Mouse (Mus musculus) forebrain, embryonic 13.5 days (tissue): ENCODE results near the gene Chka. TPM values are rescaled to one million over a fixed set of nuclear protein-coding genes. Genes with fewer than 3 reads are reported as not detected.

Experiments
- polyA plus RNA-seq: library from polyadenylated mRNA; unstranded; fragments of >200 nt; fragmentation: Nextera tagmentation; extraction: Ambion mirVana; gene quantifications from 2 replicates; pipeline ENCODE4 v1.2.1, GENCODE M21; 2015

Chka gene
- polyA plus RNA-seq, 1 experiment from 2014 or later = 54.8 TPM

Other genes starting within 250 kb of the Chka start
- gene Lrp5, start 165.2 kb upstream of the Chka start, polyA plus RNA-seq = 2.0 and 2.2 TPM in 2 replicates
- 27.8 and 32.6 TPM in 2 replicates for gene 1810055G02Rik, start 143.5 kb upstream of the Chka start, polyA plus RNA-seq
- gene Kmt5b, start 84.4 kb upstream of the Chka start, polyA plus RNA-seq = 43.3 and 52.7 TPM in 2 replicates
- 10.4 and 11.3 TPM in 2 replicates for gene Tcirg1, start 55.4 kb downstream of the Chka start, polyA plus RNA-seq
- 197 and 208 TPM in 2 replicates for gene Ndufs8, start 61.0 kb downstream of the Chka start, polyA plus RNA-seq
- gene Aldh3b1, start 78.0 kb downstream of the Chka start, polyA plus RNA-seq = 1.1 TPM in 2 replicates
- 3.8 and 5.3 TPM in 2 replicates for gene Unc93b1, start 83.4 kb downstream of the Chka start, polyA plus RNA-seq
- not detected in 2 replicates for gene Aldh3b3, start 106.9 kb downstream of the Chka start, polyA plus RNA-seq
- gene Aldh3b2, start 120.6 kb downstream of the Chka start, polyA plus RNA-seq = 0.15 TPM in 1 of 2 replicates, not detected in the other
- 0.68 and 1.4 TPM in 2 replicates for gene Acy3, start 134.8 kb downstream of the Chka start, polyA plus RNA-seq
- not detected in 2 replicates for gene Tbx10, start 141.0 kb downstream of the Chka start, polyA plus RNA-seq
- 25.8 and 28.2 TPM in 2 replicates for gene Nudt8, start 148.8 kb downstream of the Chka start, polyA plus RNA-seq
- gene Gm49405, start 148.9 kb downstream of the Chka start, polyA plus RNA-seq = 5.4 and 5.7 TPM in 2 replicates
- gene Doc2g, start 151.5 kb downstream of the Chka start, polyA plus RNA-seq = 5.5 and 5.7 TPM in 2 replicates
- gene Ndufv1, start 161.0 kb downstream of the Chka start, polyA plus RNA-seq = 202 and 216 TPM in 2 replicates
- gene Gstp1, start 186.2 kb downstream of the Chka start, polyA plus RNA-seq = 390 and 392 TPM in 2 replicates
- gene Gstp2, start 194.2 kb downstream of the Chka start, polyA plus RNA-seq = 1.0 and 2.5 TPM in 2 replicates
- not detected in 2 replicates for gene Gstp3, start 207.8 kb downstream of the Chka start, polyA plus RNA-seq
- gene Cabp2, start 229.8 kb downstream of the Chka start, polyA plus RNA-seq = not detected in 2 replicates
- gene Cdk2ap2, start 245.4 kb downstream of the Chka start, polyA plus RNA-seq = 77.4 and 80.3 TPM in 2 replicates
- gene Pitpnm1, start 248.2 kb downstream of the Chka start, polyA plus RNA-seq = 21.1 and 32.0 TPM in 2 replicates